Mouse (Mus musculus): ENCODE results near the gene Slc35f4. TPM values are rescaled to one million over a fixed set of nuclear protein-coding genes. Genes with fewer than 3 reads are reported as not detected.
A peak's percentile ranks its signal among the peaks of the same experiment; 100 is the strongest.

Slc35f4 gene
- polyA plus RNA-seq, 1 experiment from 2014 or later = not detected

- no peak for ATAC-seq (ENCODE audit: insufficient read depth)
- TF ChIP-seq CTCF (IDR thresholded peaks at IDR 0.05; ENCODE audit: low read depth) = peak; percentile 58
- Histone ChIP-seq H3K4me3 (ENCODE audit: low read depth, low read length) (no peak overlapping the region), H3K9me3 (ENCODE audit: low read depth, low read length) (no peaks in the 10 kb centered on the region), H3K9ac (no peak overlapping the region), H3K36me3 (ENCODE audit: insufficient read depth) (no peaks in the 10 kb centered on the region), H3K4me1 (ENCODE audit: insufficient read depth) (no peaks in the 10 kb centered on the region), H3K27ac (ENCODE audit: low read depth) (no peak overlapping the region), H3K4me2 (no peak overlapping the region), H3K27me3 (ENCODE audit: insufficient read depth, low read length) (no peaks in the 10 kb centered on the region)
- DNase-seq = peak; percentile 70
- 64% methylated on average over 1 of the region's 1 CpGs for WGBS
Observed at GRCm38 (mm10) chr14:49348897-49349250, 177.0 kb downstream of the Slc35f4 start.

GRCm38 (mm10) chr14:49348164-49348896 lies 177.5 kb downstream of the Slc35f4 start:
- no peaks in the 10 kb centered on the region for H3K27me3 ChIP-seq (ENCODE audit: insufficient read depth, low read length)
- ATAC-seq (ENCODE audit: insufficient read depth) (no peak), DNase-seq (peak; percentile 6)

GRCm38 (mm10) chr14:49345835-49346234 lies 180.0 kb downstream of the Slc35f4 start:
- Histone ChIP-seq H3K27me3 (ENCODE audit: insufficient read depth, low read length) (no peaks in the 10 kb centered on the region), H3K36me3 (ENCODE audit: insufficient read depth) (no peaks in the 10 kb centered on the region), H3K4me2 (no peak overlapping the region), H3K4me1 (ENCODE audit: insufficient read depth) (no peaks in the 10 kb centered on the region), H3K9ac (no peak overlapping the region), H3K9me3 (ENCODE audit: low read depth, low read length) (no peaks in the 10 kb centered on the region), H3K4me3 (ENCODE audit: low read depth, low read length) (no peak overlapping the region), H3K27ac (ENCODE audit: low read depth) (no peak overlapping the region)
- DNase-seq = no peak
- ATAC-seq (ENCODE audit: insufficient read depth) = no peak
- no peak for TF ChIP-seq CTCF (IDR thresholded peaks at IDR 0.05; ENCODE audit: low read depth)
- 80% methylated on average over 2 of the region's 2 CpGs for WGBS

More at GRCm38 (mm10) chr14:49348164-49348896, 177.5 kb downstream of the Slc35f4 start:
- H3K4me1 ChIP-seq (ENCODE audit: insufficient read depth) = no peaks in the 10 kb centered on the region
- no peak overlapping the region for H3K27ac ChIP-seq (ENCODE audit: low read depth)
- TF ChIP-seq CTCF (IDR thresholded peaks at IDR 0.05; ENCODE audit: low read depth) = no peak
- 63% methylated on average over 7 of the region's 7 CpGs for WGBS
- H3K9ac ChIP-seq = no peak overlapping the region
- no peak overlapping the region for H3K4me2 ChIP-seq
- H3K36me3 ChIP-seq (ENCODE audit: insufficient read depth) = no peaks in the 10 kb centered on the region
- H3K9me3 ChIP-seq (ENCODE audit: low read depth, low read length) = no peaks in the 10 kb centered on the region
- no peak overlapping the region for H3K4me3 ChIP-seq (ENCODE audit: low read depth, low read length)

- no peak overlapping the region for H3K4me2 ChIP-seq
- H3K9me3 ChIP-seq (ENCODE audit: low read depth, low read length) = no peaks in the 10 kb centered on the region
- no peaks in the 10 kb centered on the region for H3K36me3 ChIP-seq (ENCODE audit: insufficient read depth)
- no peak overlapping the region for H3K27ac ChIP-seq (ENCODE audit: low read depth)
- 65% methylated on average over 4 of the region's 4 CpGs for WGBS
- no peaks in the 10 kb centered on the region for H3K4me1 ChIP-seq (ENCODE audit: insufficient read depth)
- H3K9ac ChIP-seq = no peak overlapping the region
- no peaks in the 10 kb centered on the region for H3K27me3 ChIP-seq (ENCODE audit: insufficient read depth, low read length)
- TF ChIP-seq CTCF (IDR thresholded peaks at IDR 0.05; ENCODE audit: low read depth) = no peak
- no peak for DNase-seq
- no peak overlapping the region for H3K4me3 ChIP-seq (ENCODE audit: low read depth, low read length)
- no peak for ATAC-seq (ENCODE audit: insufficient read depth)
Observed at GRCm38 (mm10) chr14:49337011-49337410, 188.8 kb downstream of the Slc35f4 start.

GRCm38 (mm10) chr14:49333841-49334240 lies 192.0 kb downstream of the Slc35f4 start:
- Histone ChIP-seq H3K4me1 (ENCODE audit: insufficient read depth) (no peaks in the 10 kb centered on the region), H3K27ac (ENCODE audit: low read depth) (no peak overlapping the region), H3K9ac (no peak overlapping the region), H3K27me3 (ENCODE audit: insufficient read depth, low read length) (no peaks in the 10 kb centered on the region), H3K9me3 (ENCODE audit: low read depth, low read length) (no peaks in the 10 kb centered on the region), H3K36me3 (ENCODE audit: insufficient read depth) (no peaks in the 10 kb centered on the region), H3K4me2 (no peak overlapping the region), H3K4me3 (ENCODE audit: low read depth, low read length) (no peak overlapping the region)
- DNase-seq (no peak), ATAC-seq (ENCODE audit: insufficient read depth) (no peak)
- no peak for TF ChIP-seq CTCF (IDR thresholded peaks at IDR 0.05; ENCODE audit: low read depth)
- WGBS = 51% methylated on average over 2 of the region's 2 CpGs

- Histone ChIP-seq H3K4me2 (no peak overlapping the region), H3K9ac (no peak overlapping the region), H3K4me1 (ENCODE audit: insufficient read depth) (no peaks in the 10 kb centered on the region), H3K9me3 (ENCODE audit: low read depth, low read length) (no peaks in the 10 kb centered on the region), H3K27ac (ENCODE audit: low read depth) (no peak overlapping the region), H3K4me3 (ENCODE audit: low read depth, low read length) (no peak overlapping the region), H3K27me3 (ENCODE audit: insufficient read depth, low read length) (no peaks in the 10 kb centered on the region), H3K36me3 (ENCODE audit: insufficient read depth) (no peaks in the 10 kb centered on the region)
- ATAC-seq (ENCODE audit: insufficient read depth) (no peak), DNase-seq (peak; percentile 1)
- no peak for TF ChIP-seq CTCF (IDR thresholded peaks at IDR 0.05; ENCODE audit: low read depth)
- 26% methylated on average over 5 of the region's 5 CpGs for WGBS
Observed at GRCm38 (mm10) chr14:49316493-49316894, 209.4 kb downstream of the Slc35f4 start.

- Histone ChIP-seq H3K4me1 (ENCODE audit: insufficient read depth) (no peaks in the 10 kb centered on the region), H3K27ac (ENCODE audit: low read depth) (no peak overlapping the region), H3K9ac (no peak overlapping the region), H3K4me2 (no peak overlapping the region), H3K27me3 (ENCODE audit: insufficient read depth, low read length) (no peaks in the 10 kb centered on the region), H3K9me3 (ENCODE audit: low read depth, low read length) (no peaks in the 10 kb centered on the region), H3K4me3 (ENCODE audit: low read depth, low read length) (no peak overlapping the region), H3K36me3 (ENCODE audit: insufficient read depth) (no peaks in the 10 kb centered on the region)
- 65% methylated on average over 7 of the region's 7 CpGs for WGBS
- DNase-seq (no peak), ATAC-seq (ENCODE audit: insufficient read depth) (no peak)
- TF ChIP-seq CTCF (IDR thresholded peaks at IDR 0.05; ENCODE audit: low read depth) = no peak
Observed at GRCm38 (mm10) chr14:49313981-49314380, 211.9 kb downstream of the Slc35f4 start.
